Mouse (Mus musculus): Measurements from ENCODE around the gene Figla.

Figla gene

DNA sequence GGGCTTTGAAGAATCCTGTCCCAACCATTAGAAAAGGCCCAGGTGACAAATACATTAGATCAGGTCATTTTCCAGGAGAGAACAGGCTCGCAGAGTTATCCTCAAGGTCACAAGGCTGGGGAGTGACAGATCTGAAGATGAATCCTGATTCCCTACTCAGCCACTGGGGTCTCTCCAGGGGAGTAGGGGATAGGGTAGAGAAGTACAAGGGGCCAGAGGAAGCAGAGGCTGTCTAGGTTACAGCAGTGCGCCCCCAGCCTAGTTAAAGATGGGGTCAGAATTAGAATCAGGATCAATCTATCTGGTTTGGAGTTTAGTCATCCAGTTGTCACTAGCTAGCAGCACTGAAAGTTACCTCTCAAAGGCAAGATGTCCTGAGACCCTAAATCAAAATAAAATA is 12.2 kb downstream of the Figla start:
- in situ Hi-C loops (cut with MboI; ENCODE audit: low sequenced_read_pairs), result no loop called here

DNA sequence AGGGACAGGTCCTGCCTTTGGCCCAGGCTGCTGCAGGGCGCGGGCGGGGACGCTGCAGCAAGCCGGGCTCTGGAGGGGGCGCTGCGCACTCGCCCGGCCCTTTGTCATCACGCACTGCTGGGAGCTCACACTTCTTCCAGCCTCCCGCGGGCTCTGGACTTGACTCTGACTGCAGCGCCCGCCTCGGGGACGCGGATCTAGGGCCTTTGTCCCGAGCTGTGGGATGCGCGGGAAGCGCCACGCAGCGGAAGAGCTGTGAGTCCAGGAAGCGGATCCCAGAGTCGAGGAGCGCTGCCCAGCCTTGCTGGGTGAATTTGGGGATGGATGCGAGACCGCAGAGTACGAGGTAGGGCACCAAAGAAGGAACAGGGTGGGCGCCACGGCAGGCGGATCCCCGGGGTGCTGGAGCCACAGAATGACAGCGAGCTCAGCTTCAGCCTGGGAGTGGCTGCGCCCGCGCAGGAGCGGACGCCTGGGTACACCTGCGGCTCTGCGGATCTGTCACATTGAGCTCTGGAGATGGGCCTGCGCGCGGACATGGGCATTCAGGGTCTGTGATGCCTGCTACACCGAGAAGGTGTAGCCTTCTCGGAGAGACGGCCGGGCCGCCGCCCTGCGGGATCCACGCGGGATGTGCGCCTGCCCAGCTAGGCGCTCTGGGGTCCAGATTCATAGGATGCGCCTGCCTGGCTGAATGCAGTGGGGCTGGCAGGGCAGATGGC is 12.8 kb downstream of the Figla start, which contains the start of gene Add2:
Gene Add2, plus strand, starts transcription at position 81 of the 722 bp plus-strand sequence.
- in situ Hi-C loops (cut with MboI; ENCODE audit: low sequenced_read_pairs), result no loop called here

DNA sequence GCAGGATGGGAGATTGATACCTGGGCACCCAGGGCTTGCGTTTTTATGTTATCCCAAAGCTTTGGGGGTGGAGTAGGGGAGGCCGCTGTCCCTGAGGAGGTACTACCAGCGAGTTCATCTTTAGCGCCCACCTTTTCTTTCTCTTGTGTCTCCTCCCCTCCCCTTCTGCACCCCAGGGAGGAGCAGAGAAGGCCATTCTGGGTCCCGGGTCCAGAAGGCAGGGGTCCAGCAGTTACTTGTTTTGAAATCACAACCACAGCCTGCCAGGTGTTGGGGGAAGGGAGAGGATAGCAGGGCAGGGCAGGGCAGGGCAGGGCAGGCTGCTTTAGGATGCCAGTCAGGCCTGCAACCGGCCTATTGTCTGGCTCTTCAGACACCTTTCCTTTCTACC is 13.3 kb downstream of the Figla start:
- in situ Hi-C loops (cut with MboI; ENCODE audit: low sequenced_read_pairs), result no loop called here

DNA sequence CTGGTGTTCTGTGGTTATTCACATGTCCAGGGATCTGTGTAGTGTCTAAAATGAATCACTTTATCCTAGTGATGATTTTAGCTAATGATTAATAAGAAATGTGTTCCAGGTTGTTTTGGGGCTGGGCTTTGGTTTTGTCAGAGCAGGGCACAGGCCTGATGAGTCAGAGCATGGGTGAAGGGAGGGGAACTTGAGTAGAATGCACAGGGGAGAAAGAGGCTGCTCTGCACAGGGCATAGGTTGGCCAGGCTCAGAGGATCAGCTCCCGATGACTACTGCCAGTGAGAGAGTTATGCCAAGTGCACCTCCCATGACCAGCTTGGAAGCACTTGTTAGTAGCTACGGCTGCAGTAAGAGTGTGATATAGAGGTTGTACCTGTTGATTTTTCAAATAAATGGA is 15.6 kb downstream of the Figla start:
- in situ Hi-C loops (cut with MboI; ENCODE audit: low sequenced_read_pairs), result no loop called here

DNA sequence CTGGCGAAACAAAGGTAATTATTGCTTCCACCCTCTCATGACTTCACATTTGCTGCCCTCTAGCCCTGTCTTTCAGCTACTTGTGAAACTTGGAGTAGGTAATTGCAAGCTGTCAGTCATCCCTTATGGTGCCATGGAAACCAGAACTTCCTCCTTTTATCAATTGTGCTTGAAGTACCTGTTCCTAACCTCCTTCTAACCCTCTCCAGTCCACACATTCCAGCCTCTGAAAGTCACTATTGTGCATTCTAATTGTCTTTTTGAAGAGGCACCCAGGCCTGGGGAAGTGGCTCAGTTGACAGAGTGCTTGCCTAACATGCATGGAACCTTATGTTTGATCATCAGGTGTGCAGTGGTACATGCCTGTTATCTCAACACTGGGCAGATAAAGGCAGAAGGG is 17.7 kb downstream of the Figla start:
- in situ Hi-C loops (cut with MboI; ENCODE audit: low sequenced_read_pairs), result no loop called here

DNA sequence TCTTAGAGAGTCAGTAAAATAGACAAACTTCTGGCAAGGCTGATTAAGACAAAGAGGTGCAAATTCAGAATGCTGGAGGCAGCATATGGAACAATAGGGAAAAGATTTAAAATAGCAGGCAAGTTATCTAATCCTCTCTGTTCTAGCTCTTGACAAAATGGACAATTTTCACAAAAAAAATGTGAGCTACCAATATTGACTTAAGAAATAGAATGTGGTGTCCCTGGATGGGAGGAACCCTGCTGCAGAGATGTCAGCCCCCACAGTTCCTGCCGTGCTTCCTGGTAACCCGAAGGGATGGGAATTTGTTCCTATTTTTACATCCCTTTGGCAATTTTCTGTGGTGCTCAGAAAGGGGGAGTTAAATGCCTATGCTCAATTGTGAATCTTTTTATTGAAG is 22.9 kb downstream of the Figla start:
- in situ Hi-C loops (cut with MboI; ENCODE audit: low sequenced_read_pairs), result no loop called here

DNA sequence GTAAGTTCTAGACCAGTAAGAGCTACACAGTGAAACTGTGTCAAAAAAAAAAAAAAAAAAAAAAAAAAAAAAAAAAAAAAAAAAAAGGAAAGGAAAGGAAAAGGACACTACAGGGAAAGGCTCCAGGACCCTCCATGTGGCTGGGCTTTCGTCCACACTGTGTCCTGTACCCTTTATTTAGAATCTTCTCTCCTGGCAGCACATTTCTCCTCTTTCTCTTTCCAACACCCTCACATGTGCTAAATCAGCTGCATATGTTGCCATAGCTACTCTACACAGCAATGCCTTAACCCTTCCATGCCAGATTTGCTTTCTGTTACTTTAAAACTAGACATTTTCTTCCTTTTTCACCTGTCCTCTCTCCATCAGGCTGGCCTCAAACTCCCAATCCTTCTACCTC is 24.2 kb downstream of the Figla start:
- in situ Hi-C loops (cut with MboI; ENCODE audit: low sequenced_read_pairs), result no loop called here

DNA sequence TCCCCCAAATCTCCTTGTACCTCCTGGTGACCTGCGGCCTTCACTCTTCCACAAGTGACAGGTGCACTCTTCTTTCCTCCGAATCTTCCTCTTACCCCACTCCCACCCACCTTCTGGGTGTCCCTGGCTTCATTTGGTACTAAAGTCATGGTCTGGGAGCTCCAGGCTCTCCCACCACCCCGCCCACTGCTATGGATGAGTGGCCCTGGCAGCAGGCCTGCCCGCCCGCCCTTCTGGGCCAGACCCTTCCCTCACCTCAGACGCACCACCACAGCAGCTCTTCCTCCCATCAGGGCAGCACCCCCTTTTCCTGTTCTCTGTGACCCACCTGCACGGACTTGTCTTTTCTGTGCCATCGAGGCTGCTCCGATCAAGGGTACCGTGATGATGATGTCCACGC is 31.5 kb downstream of the Figla start:
- in situ Hi-C loops (cut with MboI; ENCODE audit: low sequenced_read_pairs), result no loop called here

DNA sequence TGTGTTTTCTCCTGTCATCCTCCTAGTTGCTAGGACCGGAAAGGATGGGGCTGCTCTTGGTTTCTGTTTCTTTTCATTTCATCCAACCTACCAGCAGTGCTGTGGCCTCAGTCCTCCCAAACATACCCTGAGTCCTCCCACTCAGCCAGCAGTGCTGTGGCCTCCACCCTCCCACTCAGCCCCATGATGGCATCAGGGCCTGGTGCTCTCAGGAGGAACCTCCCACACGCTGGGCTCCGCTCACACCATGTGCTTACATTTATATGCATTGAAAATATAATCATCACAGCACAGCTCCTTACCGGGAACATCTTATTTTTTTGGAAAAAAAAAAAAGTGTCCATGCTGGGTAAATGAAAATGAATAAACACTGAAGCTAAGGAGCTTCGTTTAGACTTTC is 32.5 kb downstream of the Figla start:
- in situ Hi-C loops (cut with MboI; ENCODE audit: low sequenced_read_pairs), result no loop called here

DNA sequence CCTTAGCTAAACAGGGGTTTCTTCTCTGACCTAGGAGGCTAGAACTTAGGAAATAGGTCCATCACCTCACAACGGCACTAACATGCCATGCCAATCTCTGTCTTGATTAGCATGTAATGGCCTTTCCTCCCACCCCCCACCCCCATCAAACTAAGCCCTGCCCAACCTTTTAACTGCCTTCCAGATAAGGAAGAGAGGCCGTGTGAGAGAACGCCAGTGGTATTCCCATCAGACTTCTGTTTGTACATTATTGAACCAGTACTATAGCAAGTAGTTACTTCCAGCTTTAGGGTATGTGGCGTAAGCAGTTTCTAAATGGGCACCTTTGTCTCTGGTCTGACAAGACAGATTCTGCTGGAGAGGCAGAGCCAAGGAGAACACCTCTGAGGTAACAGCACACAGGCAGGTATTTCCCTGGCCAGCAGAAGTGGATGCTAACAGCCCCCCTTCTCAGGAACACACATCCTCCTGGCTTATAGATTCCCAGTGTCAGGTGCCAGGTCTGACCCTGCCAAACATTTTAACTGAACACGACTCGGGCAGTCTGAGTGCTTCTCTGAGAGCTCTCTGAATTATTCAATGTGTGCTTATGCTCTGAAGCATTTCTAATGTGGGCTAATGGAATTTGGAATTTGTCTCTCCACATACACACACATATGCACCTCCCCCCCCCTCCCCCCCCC is 34.8 kb downstream of the Figla start:
- in situ Hi-C loops (cut with MboI; ENCODE audit: low sequenced_read_pairs), result no loop called here

DNA sequence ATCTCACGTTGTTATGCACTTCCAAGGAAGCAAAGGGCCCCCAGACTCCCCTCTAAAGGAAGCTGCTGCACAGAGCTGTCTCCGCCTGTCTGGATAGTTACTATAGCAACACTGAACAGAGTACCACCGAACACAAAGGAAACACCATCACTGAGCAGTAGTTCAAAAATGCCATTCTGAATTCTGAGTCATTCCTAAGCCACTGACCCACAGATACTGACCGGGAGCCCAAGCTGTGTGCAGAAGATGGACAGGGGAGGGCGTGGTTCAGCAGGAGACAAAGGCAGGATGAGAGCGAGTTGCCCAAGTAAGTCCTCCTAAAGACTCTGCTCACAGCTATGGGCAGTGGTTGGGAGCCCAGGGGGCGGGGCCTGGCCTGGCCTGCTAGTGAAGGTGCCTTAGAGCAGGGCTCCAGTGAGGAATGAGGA is 36.1 kb downstream of the Figla start:
- in situ Hi-C loops (cut with MboI; ENCODE audit: low sequenced_read_pairs), result no loop called here

DNA sequence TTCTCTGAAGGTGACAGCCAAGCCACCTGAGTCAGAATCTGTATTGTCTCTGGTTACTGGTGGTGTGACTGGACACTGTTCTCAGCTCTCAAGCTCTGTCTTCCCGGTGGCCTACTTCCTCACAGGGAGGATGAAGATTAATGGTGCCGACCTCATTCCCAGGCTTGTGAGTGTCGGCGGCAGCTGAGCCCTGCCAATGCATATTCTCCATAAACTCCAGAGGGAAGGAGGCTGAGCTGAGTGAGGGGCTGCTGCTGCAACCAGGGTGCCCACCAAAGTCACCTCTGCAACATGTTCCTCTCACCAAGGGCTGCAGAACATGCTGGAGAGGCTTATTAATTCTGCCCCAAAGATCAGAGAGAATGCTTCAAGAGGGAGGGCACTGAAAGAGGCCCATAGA is 36.6 kb downstream of the Figla start:
- in situ Hi-C loops (cut with MboI; ENCODE audit: low sequenced_read_pairs), result no loop called here

DNA sequence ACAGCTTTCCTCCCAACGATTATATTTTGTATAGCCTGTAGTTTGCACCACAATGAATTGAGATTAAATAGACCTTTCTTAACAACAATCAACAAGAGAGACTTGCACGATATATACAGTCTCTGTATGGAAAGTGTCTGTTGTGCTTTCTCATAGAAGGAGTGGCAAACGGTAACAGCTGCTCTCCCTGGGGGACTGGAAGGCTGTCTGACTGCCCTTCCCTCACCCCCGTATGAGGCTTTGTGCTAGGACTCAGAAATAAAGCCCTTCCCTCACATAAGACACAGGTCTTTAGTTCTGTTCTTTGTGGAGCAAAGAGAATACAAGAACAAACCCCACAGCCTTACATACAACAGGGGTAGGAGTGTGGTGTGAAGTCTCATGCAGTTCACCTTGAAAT is 37.1 kb downstream of the Figla start:
- in situ Hi-C loops (cut with MboI; ENCODE audit: low sequenced_read_pairs), result no loop called here

DNA sequence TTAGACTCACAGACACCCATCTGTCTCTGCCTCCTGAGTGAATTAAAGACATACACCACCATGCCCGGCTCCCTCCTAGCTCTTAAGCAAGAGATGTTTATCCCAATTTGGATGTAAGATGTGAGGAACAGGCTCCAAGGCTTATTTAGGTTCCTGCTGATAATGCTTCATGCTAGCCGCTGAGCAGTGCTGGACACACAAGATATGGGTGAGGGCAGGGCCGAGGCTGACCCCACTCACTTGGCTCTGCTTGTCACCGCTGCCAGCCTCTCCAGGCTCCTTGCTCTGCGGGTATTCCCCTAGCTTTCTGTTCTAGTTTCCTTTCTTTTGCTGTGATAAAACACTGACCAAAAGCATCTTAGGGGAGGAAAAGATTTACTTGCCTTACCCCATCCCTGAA is 37.6 kb downstream of the Figla start:
- in situ Hi-C loops (cut with MboI; ENCODE audit: low sequenced_read_pairs), result no loop called here

DNA sequence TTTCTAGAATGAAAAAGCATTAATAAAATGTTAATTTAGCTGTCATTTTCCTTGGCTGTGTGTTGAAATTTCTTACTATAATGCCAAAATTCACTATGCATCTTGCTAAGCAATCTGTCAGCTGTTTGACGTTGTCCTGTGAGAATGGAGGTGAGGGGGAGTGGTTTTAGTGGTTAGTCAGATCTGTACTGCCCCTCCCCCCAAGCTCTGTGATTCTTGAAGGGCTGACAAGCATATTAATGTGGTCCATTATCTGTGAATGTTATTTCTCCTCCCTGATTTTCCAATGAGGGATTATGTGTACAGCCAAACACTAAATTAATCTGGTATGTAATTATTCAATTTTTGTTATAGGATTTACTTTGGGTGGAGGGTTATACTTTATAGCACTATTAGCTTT is 42.5 kb downstream of the Figla start:
- in situ Hi-C loops (cut with MboI; ENCODE audit: low sequenced_read_pairs), result no loop called here

DNA sequence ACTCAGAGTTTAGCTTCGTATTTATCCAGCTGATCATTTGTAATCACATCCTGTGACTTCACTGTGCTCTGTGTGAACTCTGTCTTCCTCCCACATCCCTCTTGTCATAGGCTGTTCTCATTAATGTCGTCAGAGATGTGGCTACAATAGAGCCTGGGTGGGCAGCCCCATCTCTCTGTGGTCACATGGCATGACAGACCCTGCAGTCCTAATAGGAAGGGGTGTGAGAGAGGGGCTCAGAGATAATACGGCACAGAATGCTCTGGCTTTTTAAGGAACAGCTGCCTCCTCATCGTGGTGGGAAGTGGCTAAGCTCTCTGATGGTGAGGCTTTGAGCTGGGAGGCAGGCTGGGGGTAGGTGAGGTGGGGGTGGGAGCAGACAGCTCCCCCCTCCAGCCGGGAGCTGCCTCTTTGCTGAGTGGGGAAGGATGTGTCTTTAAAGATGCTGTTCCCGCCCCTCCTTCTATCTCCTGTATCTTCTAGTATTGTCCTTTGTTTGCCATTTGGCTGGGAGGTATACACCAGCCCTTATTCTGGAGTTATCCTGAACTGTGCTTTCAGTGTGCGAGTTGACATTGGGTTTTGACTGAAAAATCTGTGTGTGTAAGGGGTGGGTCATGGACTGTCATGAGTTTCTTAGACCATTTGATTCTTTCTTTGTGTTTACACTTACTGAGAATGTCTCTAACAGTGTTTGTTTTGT is 43.3 kb downstream of the Figla start:
- in situ Hi-C loops (cut with MboI; ENCODE audit: low sequenced_read_pairs), result no loop called here

DNA sequence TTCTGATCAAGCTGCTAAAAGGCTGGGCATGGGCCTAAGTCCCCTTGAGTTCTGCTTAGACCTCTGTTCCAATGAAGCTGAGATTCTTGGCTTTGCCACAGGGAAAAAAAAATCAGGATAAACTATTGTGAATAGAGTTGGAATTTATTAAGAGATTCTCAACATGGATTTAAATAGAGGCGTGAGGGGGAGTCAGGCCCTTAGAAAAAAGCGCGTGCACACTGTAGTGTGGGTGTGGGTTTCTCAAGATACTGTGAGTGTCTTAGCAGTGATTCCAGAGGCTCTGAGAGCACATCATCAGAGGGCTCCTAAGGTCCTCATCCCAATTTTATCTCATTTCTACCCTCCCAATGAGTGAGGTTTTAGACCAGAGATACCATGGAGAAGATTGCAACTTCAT is 44.2 kb downstream of the Figla start:
- in situ Hi-C loops (cut with MboI; ENCODE audit: low sequenced_read_pairs), result no loop called here

DNA sequence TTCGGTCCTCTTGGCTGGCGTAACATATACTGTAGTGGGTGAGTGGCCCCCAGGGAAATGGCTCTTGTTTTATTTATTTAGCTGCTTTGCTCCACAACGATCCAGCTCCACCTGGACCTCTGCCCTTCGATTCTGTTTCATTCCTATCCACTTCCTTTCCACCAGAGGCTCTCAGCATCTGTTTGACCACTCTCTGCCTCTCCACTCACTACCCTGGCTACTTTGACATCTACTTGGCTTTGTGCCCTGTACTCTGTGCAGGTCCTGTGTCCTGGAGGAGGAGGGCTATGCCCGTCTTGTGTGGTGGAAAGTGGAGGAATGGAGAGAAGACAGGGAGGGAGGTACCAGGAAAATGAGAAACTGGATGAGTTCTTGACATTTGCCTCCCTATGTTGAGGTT is 46.3 kb downstream of the Figla start:
- in situ Hi-C loops (cut with MboI; ENCODE audit: low sequenced_read_pairs), result no loop called here

DNA sequence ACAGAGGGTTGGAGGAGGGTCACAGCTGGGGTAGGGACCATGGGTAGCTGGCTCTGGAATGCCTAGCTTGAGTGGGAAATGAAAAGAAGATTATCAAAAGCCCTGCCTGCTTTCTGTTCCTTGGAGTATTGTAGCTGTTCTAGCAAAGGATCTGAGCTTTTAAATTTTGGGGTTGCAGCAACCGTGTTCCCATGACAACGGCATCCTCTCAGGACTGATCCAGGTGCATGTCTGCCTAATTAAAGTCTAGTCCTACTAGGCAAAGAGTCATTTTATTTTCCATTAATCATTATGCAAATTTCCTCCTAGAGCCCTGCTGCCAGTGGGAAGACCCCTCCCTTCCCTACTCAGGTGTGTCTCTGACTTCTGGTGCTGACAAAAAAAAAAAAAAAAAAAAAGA is 46.7 kb downstream of the Figla start:
- in situ Hi-C loops (cut with MboI; ENCODE audit: low sequenced_read_pairs), result no loop called here

DNA sequence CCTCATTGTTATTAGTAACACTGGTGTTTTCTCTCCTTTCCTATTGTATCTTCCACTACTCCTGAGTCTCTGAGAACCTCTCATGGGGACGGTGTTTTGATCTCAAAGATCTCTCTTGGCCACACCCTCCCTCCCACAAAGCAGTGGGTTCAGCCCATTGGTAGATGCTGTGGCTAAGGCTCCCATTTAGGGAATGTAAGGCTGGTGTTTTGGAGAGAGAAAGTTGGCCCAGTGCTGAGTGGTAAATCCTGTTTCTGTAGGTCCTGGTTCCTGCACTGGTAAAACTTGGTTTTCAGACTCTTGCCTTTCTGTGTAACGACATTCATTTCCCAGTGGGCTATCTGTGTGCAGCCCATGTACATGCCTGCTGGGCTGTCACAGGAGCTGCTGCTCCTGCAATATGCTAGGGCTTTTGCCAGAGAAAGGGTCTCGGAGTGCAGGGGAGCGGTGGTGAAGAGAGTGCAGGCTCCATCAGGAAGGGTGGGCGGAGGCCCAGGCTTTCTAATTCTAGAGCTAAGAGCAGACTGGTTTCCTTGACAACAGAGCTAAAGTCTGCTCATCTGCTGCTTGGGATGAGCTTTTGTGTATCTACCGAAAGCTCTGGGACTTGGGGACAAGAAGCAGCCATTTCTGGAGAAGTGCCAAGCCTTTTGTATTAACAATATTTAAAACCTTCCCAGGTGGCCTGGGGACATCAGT is 48.5 kb downstream of the Figla start:
- in situ Hi-C loops (cut with MboI; ENCODE audit: low sequenced_read_pairs), result no loop called here

DNA sequence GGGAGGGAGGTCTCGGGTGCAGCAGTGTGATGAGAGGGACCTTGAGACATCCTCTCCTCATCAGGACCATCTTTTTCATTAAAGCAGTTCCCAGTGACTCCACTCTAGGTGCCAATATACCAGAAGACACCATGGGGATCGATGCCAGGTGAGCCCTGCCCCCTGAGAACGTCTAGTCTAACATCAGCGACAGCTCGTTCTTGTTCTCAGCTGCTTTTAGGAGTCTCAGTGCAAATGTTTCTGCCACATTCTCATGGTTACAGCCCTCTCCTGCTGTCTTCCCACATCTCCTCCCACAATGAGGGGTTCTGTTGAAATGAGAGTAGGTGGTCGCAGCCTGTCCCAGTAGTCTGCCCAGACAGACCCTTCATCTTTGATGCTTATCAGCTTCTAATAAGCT is 50.8 kb downstream of the Figla start:
- in situ Hi-C loops (cut with MboI; ENCODE audit: low sequenced_read_pairs), result no loop called here

DNA sequence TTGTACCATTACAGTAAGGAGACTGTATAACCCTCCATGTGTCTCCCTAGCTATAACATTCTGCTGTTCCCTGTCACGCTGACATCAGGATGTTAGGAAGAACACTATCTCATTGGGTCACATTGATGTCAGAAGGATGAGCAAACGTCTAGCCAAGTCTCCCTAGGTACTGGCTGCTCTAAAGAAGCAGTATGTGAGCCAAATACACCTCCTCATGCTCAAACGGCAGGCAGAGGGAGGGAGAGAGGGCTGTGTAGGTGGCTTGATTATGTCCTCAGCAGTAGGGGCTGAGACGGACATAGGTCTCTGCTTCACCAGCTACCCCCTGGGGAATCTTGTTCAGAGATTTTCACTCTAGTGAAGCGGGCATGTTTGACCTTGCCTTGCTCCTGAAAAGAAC is 51.2 kb downstream of the Figla start:
- in situ Hi-C loops (cut with MboI; ENCODE audit: low sequenced_read_pairs), result no loop called here
